16 mouse cellular contexts compared by ENCODE assay signal in genomic region chr9:95451931-95452330, GRCm38 (mm10). TPM values are rescaled to one million over a fixed set of nuclear protein-coding genes. Genes with fewer than 3 reads are reported as not detected.
DNase-seq lines count a peak whose midpoint lies in the region; ATAC-seq and TF ChIP-seq lines count a peak whose summit lies in the region.
"Had no signal": no experiment of that assay in that cellular context is flagged by ENCODE, and none has a peak within 500 bp of the region (broad histone marks: within the 10 kb centered on the region; RNA-seq: fewer than 3 reads in every experiment).

No protein-coding gene starts in this region.

- peak; percentile 59 for ATAC-seq in forebrain, embryonic 13.5 days
- ATAC-seq in forebrain, embryonic 12.5 days (ENCODE audit: low FRiP score): no peak
- ATAC-seq in lung, embryonic 14.5 days (ENCODE audit: insufficient read depth): peak; percentile 17; the same call in 1 of the 2 replicates
- ATAC-seq: liver, postnatal 0 days had no signal

- WGBS in forebrain, embryonic 13.5 days: 47% methylated on average over 3 of the region's 3 CpGs
- WGBS in forebrain, embryonic 12.5 days: 78% methylated on average over 3 of the region's 3 CpGs
- 44% methylated on average over 3 of the region's 3 CpGs for whole genome bisulfite sequencing in lung, embryonic 14.5 days

- DNase-seq in lung, embryonic 14.5 days: peak; percentile 42
- no peak for DNase-seq in lung, postnatal 10 days
- DNase-seq in NIH3T3 (ENCODE audit: low read depth): peak; percentile 35
- DNase-seq in brain, embryonic 18.5 days (ENCODE audit: low read depth, low spot score): peak; percentile 6
- no peak for DNase-seq in spleen, adult 18-20 months
- DNase-seq in urinary bladder, adult 2 months (ENCODE audit: low spot score): no peak
- DNase-seq: kidney, adult 18-20 months; kidney, postnatal 25 days; layer of hippocampus, adult 9-11 months; liver, postnatal 0 days; lung, postnatal 36 days had no signal

- H3K4me3 ChIP-seq in forebrain, embryonic 13.5 days: no peak overlapping the region
- H3K4me3 ChIP-seq in forebrain, embryonic 12.5 days (replicated peaks): no peak overlapping the region
- no peak overlapping the region for H3K4me3 ChIP-seq in lung, embryonic 14.5 days (ENCODE audit: low read depth, low read length)
- H3K4me3 ChIP-seq: erythroblast, embryonic 14.5 days; heart, embryonic 12.5 days; limb, embryonic 15.5 days had no signal

- TF ChIP-seq CTCF in lung, embryonic 14.5 days (IDR thresholded peaks at IDR 0.05; ENCODE audit: low read depth): no peak

- H3K4me1 ChIP-seq in forebrain, embryonic 13.5 days: 0 out of 2 replicates have a peak, but pooled peaks cover 3% of the 10 kb centered on the region
- no peaks in the 10 kb centered on the region for H3K4me1 ChIP-seq in forebrain, embryonic 12.5 days
- no peaks in the 10 kb centered on the region for H3K4me1 ChIP-seq in lung, embryonic 14.5 days (ENCODE audit: insufficient read depth)
- H3K4me1 ChIP-seq: limb, embryonic 15.5 days had no signal

- peaks cover 11% of the 10 kb centered on the region; the same call in 1 of the 2 replicates for H3K36me3 ChIP-seq in forebrain, embryonic 13.5 days (ENCODE audit: poor library complexity, severe bottlenecking)
- no peaks in the 10 kb centered on the region for H3K36me3 ChIP-seq in forebrain, embryonic 12.5 days (replicated peaks)
- H3K36me3 ChIP-seq in lung, embryonic 14.5 days (ENCODE audit: insufficient read depth): peaks cover 13% of the 10 kb centered on the region; the same call in 1 of the 2 replicates

- no peaks in the 10 kb centered on the region for H3K9me3 ChIP-seq in forebrain, embryonic 13.5 days (replicated peaks)
- H3K9me3 ChIP-seq in forebrain, embryonic 12.5 days: no peaks in the 10 kb centered on the region
- H3K9me3 ChIP-seq in lung, embryonic 14.5 days (ENCODE audit: low read depth, low read length): no peaks in the 10 kb centered on the region
- H3K9me3 ChIP-seq: heart, embryonic 12.5 days; limb, embryonic 15.5 days had no signal

- no peaks in the 10 kb centered on the region for H3K27me3 ChIP-seq in forebrain, embryonic 13.5 days
- no peaks in the 10 kb centered on the region for H3K27me3 ChIP-seq in forebrain, embryonic 12.5 days
- H3K27me3 ChIP-seq in lung, embryonic 14.5 days (ENCODE audit: insufficient read depth, low read length): no peaks in the 10 kb centered on the region
- H3K27me3 ChIP-seq: heart, embryonic 12.5 days; limb, embryonic 15.5 days had no signal

- no peak overlapping the region for H3K27ac ChIP-seq in forebrain, embryonic 13.5 days
- no peak overlapping the region for H3K27ac ChIP-seq in forebrain, embryonic 12.5 days
- no peak overlapping the region for H3K27ac ChIP-seq in lung, embryonic 14.5 days (ENCODE audit: low read depth)
- H3K27ac ChIP-seq: limb, embryonic 15.5 days had no signal

- no peak overlapping the region for H3K4me2 ChIP-seq in forebrain, embryonic 13.5 days
- no peak overlapping the region for H3K4me2 ChIP-seq in forebrain, embryonic 12.5 days
- H3K4me2 ChIP-seq in lung, embryonic 14.5 days: no peak overlapping the region
- H3K4me2 ChIP-seq: heart, embryonic 12.5 days; limb, embryonic 15.5 days had no signal

- H3K9ac ChIP-seq in forebrain, embryonic 13.5 days: no peak overlapping the region
- H3K9ac ChIP-seq in forebrain, embryonic 12.5 days: no peak overlapping the region
- H3K9ac ChIP-seq in lung, embryonic 14.5 days: no peak overlapping the region
- H3K9ac ChIP-seq: heart, embryonic 12.5 days; limb, embryonic 15.5 days; liver, postnatal 0 days had no signal

RNA-seq across cellular contexts. Expression of gene Chst2, which starts 45.4 kb away (rescaled TPM):
- polyA plus RNA-seq in forebrain, embryonic 13.5 days (2015; fragmentation: Nextera tagmentation; extraction: Ambion mirVana): 8.8 and 9.6 TPM in 2 replicates
- 9.4 and 12.7 TPM in 2 replicates for polyA plus RNA-seq in forebrain, embryonic 12.5 days (2016; fragmentation: Nextera tagmentation; extraction: Ambion mirVana)
- 14.8 and 16.0 TPM in 2 replicates for polyA plus RNA-seq in lung, embryonic 14.5 days (2014; fragmentation: Nextera tagmentation; extraction: Ambion mirVana)
- 3.1 and 6.5 TPM in 2 replicates for polyA plus RNA-seq in urinary bladder, adult 2 months (2012; rRNA removed)

RNA-seq across cellular contexts. Expression of gene U2surp, which starts 59.9 kb away (rescaled TPM):
- 165 and 200 TPM in 2 replicates for polyA plus RNA-seq in forebrain, embryonic 13.5 days (2015; fragmentation: Nextera tagmentation; extraction: Ambion mirVana)
- 181 and 204 TPM in 2 replicates for polyA plus RNA-seq in forebrain, embryonic 12.5 days (2016; fragmentation: Nextera tagmentation; extraction: Ambion mirVana)
- polyA plus RNA-seq in lung, embryonic 14.5 days (2014; fragmentation: Nextera tagmentation; extraction: Ambion mirVana): 125 and 138 TPM in 2 replicates
- 19.4 and 22.9 TPM in 2 replicates for polyA plus RNA-seq in urinary bladder, adult 2 months (2012; rRNA removed)

Comparison
In these comparisons a context has a peak if more than half of its experiments do, and no peak if none do; other contexts are left out.
1. DNase-seq: peak in lung, embryonic 14.5 days (single experiment), NIH3T3 (single experiment) and brain, embryonic 18.5 days (single experiment); none in lung, postnatal 10 days (single experiment), spleen, adult 18-20 months (0 of 2) and urinary bladder, adult 2 months (single experiment).